Mouse (Mus musculus) MEL (cell line): ENCODE data around the gene Gdf3. TPM values are rescaled to one million over a fixed set of nuclear protein-coding genes. Genes with fewer than 3 reads are reported as not detected.
A peak's percentile ranks its signal among the peaks of the same experiment; 100 is the strongest.

Experiments
- DNase-seq: peaks from one replicate; pipeline ENCODE4 v3.0.0; 2011; ENCODE audit warnings: low read depth, low spot score
- H3K27ac ChIP-seq: 2 replicates; pipeline ENCODE4 v1.5.1; 2012; ENCODE audit warnings: low read depth, mild to moderate bottlenecking, control low read depth, low read length, moderate library complexity; ENCODE audit not compliant: control insufficient read depth
- H3K27me3 ChIP-seq, 2 experiments: fragments of 150-350 bp in 1 of 2; sonication (generic) in 1 of 2; 2 replicates each; pipeline ENCODE4 v1.6.1; 2012; ENCODE audit warnings: low read length in 2 of 2, mild to moderate bottlenecking in 2 of 2, improper control_type of control experiment in 1 of 2, moderate library complexity in 1 of 2; ENCODE audit not compliant: insufficient read depth in 2 of 2, control insufficient read depth in 1 of 2
- H3K36me3 ChIP-seq, 2 experiments: 2 replicates each; pipeline ENCODE4 v1.6.1; 2012 to 2014; ENCODE audit warnings: low read length in 2 of 2, improper control_type of control experiment in 1 of 2, inconsistent platforms in 1 of 2, mild to moderate bottlenecking in 1 of 2; ENCODE audit not compliant: insufficient read depth in 2 of 2, control insufficient read depth in 1 of 2
- H3K4me1 ChIP-seq, 2 experiments: fragments of 150-350 bp in 1 of 2; sonication (generic) in 1 of 2; 2 replicates each; pipeline ENCODE4 v1.6.1; 2012; ENCODE audit warnings: low read length in 2 of 2, improper control_type of control experiment in 1 of 2, mild to moderate bottlenecking in 1 of 2; ENCODE audit not compliant: insufficient read depth in 2 of 2, control insufficient read depth in 1 of 2
- H3K4me3 ChIP-seq, 2 experiments: fragments of 150-350 bp in 1 of 2; sonication (generic) in 1 of 2; 2 replicates each; pipeline ENCODE4 v1.5.1; 2012; ENCODE audit warnings: low read depth in 2 of 2, low read length in 2 of 2, mild to moderate bottlenecking in 2 of 2, moderate library complexity in 2 of 2, control low read depth in 1 of 2, improper control_type of control experiment in 1 of 2; ENCODE audit not compliant: control insufficient read depth in 1 of 2, insufficient read depth in 1 of 2
- H3K79me2 ChIP-seq: 2 replicates; pipeline ENCODE4 v1.6.1; 2012; ENCODE audit warnings: mild to moderate bottlenecking, low read length, moderate library complexity; ENCODE audit not compliant: control insufficient read depth, poor library complexity, insufficient read depth
- H3K9ac ChIP-seq: 2 replicates; pipeline ENCODE4 v1.6.1; 2012; ENCODE audit warnings: low read depth, mild to moderate bottlenecking, control low read depth, low read length, moderate library complexity; ENCODE audit not compliant: control insufficient read depth, poor library complexity, severe bottlenecking
- H3K9me3 ChIP-seq: fragments of 150-350 bp; sonication (generic); replicated peaks from 2 replicates; pipeline ENCODE4 v1.6.1; 2012; ENCODE audit warnings: mild to moderate bottlenecking, low read length, improper control_type of control experiment, moderate library complexity; ENCODE audit not compliant: insufficient read depth
- BHLHE40 ChIP-seq: IDR thresholded peaks from 2 replicates; pipeline ENCODE4 v1.6.1; 2012; ENCODE audit warnings: low read depth, mild to moderate bottlenecking, inconsistent platforms, low read length, improper control_type of control experiment, borderline replicate concordance
- CHD1 ChIP-seq: IDR thresholded peaks from 2 replicates; pipeline ENCODE4 v1.6.1; 2012; ENCODE audit warnings: low read depth, mild to moderate bottlenecking, inconsistent platforms, low read length, improper control_type of control experiment
- E2F4 ChIP-seq: IDR thresholded peaks from 2 replicates; pipeline ENCODE4 v1.6.1; 2011; ENCODE audit warnings: low read depth, low read length, improper control_type of control experiment, borderline replicate concordance
- EP300 ChIP-seq, 2 experiments: IDR thresholded peaks; 2 replicates each; pipeline ENCODE4 v1.6.1; 2011; ENCODE audit warnings: improper control_type of control experiment in 2 of 2, low read length in 2 of 2, low read depth in 1 of 2, mild to moderate bottlenecking in 1 of 2
- ETS1 ChIP-seq: IDR thresholded peaks from 2 replicates; pipeline ENCODE4 v1.6.1; 2012; ENCODE audit warnings: low read depth, mild to moderate bottlenecking, inconsistent platforms, low read length, improper control_type of control experiment, moderate library complexity
- GATA1 ChIP-seq: IDR thresholded peaks from 2 replicates; pipeline ENCODE4 v1.6.1; 2011; ENCODE audit warnings: low read depth, low read length, improper control_type of control experiment
- HCFC1 ChIP-seq: IDR thresholded peaks from 2 replicates; pipeline ENCODE4 v1.6.1; 2012; ENCODE audit warnings: low read depth, mild to moderate bottlenecking, inconsistent platforms, low read length, improper control_type of control experiment, moderate library complexity
- MAX ChIP-seq: IDR thresholded peaks from 2 replicates; pipeline ENCODE4 v1.6.1; 2011; ENCODE audit warnings: low read length, improper control_type of control experiment
- MEF2A ChIP-seq: IDR thresholded peaks from 2 replicates; pipeline ENCODE4 v1.6.1; 2014; ENCODE audit warnings: low read depth, mild to moderate bottlenecking, inconsistent platforms, low read length, improper control_type of control experiment; ENCODE audit not compliant: poor library complexity, insufficient replicate concordance, severe bottlenecking; ENCODE audit errors: extremely low read depth
- MXI1 ChIP-seq: IDR thresholded peaks from 2 replicates; pipeline ENCODE4 v1.6.1; 2011; ENCODE audit warnings: mild to moderate bottlenecking, low read depth, low read length, improper control_type of control experiment
- MYC ChIP-seq: IDR thresholded peaks from 2 replicates; pipeline ENCODE4 v1.6.1; 2011; ENCODE audit warnings: low read depth, mild to moderate bottlenecking, low read length, improper control_type of control experiment, moderate library complexity
- NELFE ChIP-seq: IDR thresholded peaks from 2 replicates; pipeline ENCODE4 v1.6.1; 2011; ENCODE audit warnings: low read depth, low read length, improper control_type of control experiment
- POLR2A ChIP-seq, 2 experiments: IDR thresholded peaks; 2 replicates each; pipeline ENCODE4 v1.6.1; 2011 to 2012; ENCODE audit warnings: low read length in 2 of 2, mild to moderate bottlenecking in 2 of 2, control low read depth in 1 of 2, improper control_type of control experiment in 1 of 2, low read depth in 1 of 2, moderate library complexity in 1 of 2; ENCODE audit not compliant: control insufficient read depth in 1 of 2, insufficient read depth in 1 of 2, poor library complexity in 1 of 2
- POLR2AphosphoS2 ChIP-seq: IDR thresholded peaks from 2 replicates; pipeline ENCODE4 v1.6.1; 2011; ENCODE audit warnings: low read length, improper control_type of control experiment
- RCOR1 ChIP-seq: IDR thresholded peaks from 2 replicates; pipeline ENCODE4 v1.6.1; 2012; ENCODE audit warnings: low read depth, mild to moderate bottlenecking, inconsistent platforms, low read length, improper control_type of control experiment
- SIN3A ChIP-seq: IDR thresholded peaks from 2 replicates; pipeline ENCODE4 v1.6.1; 2012; ENCODE audit warnings: low read length, improper control_type of control experiment, inconsistent platforms
- SMC3 ChIP-seq: IDR thresholded peaks from 2 replicates; pipeline ENCODE4 v1.6.1; 2011; ENCODE audit warnings: low read depth, low read length, improper control_type of control experiment
- TBP ChIP-seq: IDR thresholded peaks from 2 replicates; pipeline ENCODE4 v1.8.0; 2011; ENCODE audit warnings: low read depth, low read length, improper control_type of control experiment
- USF1 ChIP-seq: IDR thresholded peaks from 2 replicates; pipeline ENCODE4 v1.6.1; 2014; ENCODE audit warnings: low read depth, mild to moderate bottlenecking, inconsistent platforms, low read length, improper control_type of control experiment, moderate library complexity
- USF2 ChIP-seq, 2 experiments: IDR thresholded peaks; 2 replicates each; pipeline ENCODE4 v1.6.1; 2011 to 2012; ENCODE audit warnings: improper control_type of control experiment in 2 of 2, low read length in 2 of 2, borderline replicate concordance in 1 of 2, inconsistent platforms in 1 of 2, low read depth in 1 of 2, mild to moderate bottlenecking in 1 of 2; ENCODE audit not compliant: insufficient read depth in 1 of 2
- ZC3H11A ChIP-seq: IDR thresholded peaks from 2 replicates; pipeline ENCODE4 v1.6.1; 2012; ENCODE audit warnings: low read depth, mild to moderate bottlenecking, inconsistent platforms, low read length, improper control_type of control experiment
- polyA plus RNA-seq, 2 experiments: library from polyadenylated mRNA; stranded (reverse) in 1 of 2; unstranded in 1 of 2; fragments of >175 nt in 1 of 2; fragments of >200 nt in 1 of 2; gene quantifications; 2 replicates each; pipeline versions ENCODE4 v1.2.1 to v1.2.4; 2012; ENCODE audit warnings: low replicate concordance in 2 of 2, low read depth in 1 of 2; ENCODE audit not compliant: insufficient read length in 2 of 2, insufficient read depth in 1 of 2, missing spikeins in 1 of 2
- total RNA-seq: library from RNA; depleted of rRNA; stranded (reverse); fragments of 300-350 nt; gene quantifications from 2 replicates; pipeline ENCODE4 v1.2.3, GENCODE M21; 2012

Gene Gdf3
- total and polyA plus RNA-seq, 3 experiments = 42.8 to 50.2 TPM; not detected in 1

- TF ChIP-seq SMC3 = no peak
- peak; percentile 58 for TF ChIP-seq GATA1
- no peak; the same call in 1 of the 2 replicates for TF ChIP-seq ETS1
- TF ChIP-seq ZC3H11A = no peak
- peak; percentile 83 for TF ChIP-seq USF1
- TF ChIP-seq TBP = peak; percentile 62; the same call in 1 of the 2 replicates
- no peak for TF ChIP-seq MEF2A
- peak; percentile 86; the same call in 1 of the 2 replicates for TF ChIP-seq BHLHE40
- TF ChIP-seq MAX = peak; percentile 98
- TF ChIP-seq POLR2A (IDR thresholded peaks at IDR 0.05; ENCODE audit: control insufficient read depth in 1 of 2, insufficient read depth in 1 of 2, low read depth in 1 of 2, low read length in 2 of 2, poor library complexity in 1 of 2) = peak; percentile 22 to 65; a peak in 1 of 4 replicates
- peak; percentile 49 for TF ChIP-seq NELFE
- TF ChIP-seq HCFC1 = 0 out of 2 replicates have a peak, but pooled peaks have one; percentile 9
- peak; percentile 68 for TF ChIP-seq SIN3A
- TF ChIP-seq POLR2AphosphoS2 = no peak
- TF ChIP-seq RCOR1 = no peak
- TF ChIP-seq MXI1 = peak; percentile 77
- peak in 1 of 2 experiments; percentile 21; a peak in 1 of 4 replicates for TF ChIP-seq EP300 (IDR thresholded peaks at IDR 0.05; ENCODE audit: low read depth in 1 of 2, low read length in 2 of 2)
- no peak for TF ChIP-seq CHD1
- TF ChIP-seq USF2 (IDR thresholded peaks at IDR 0.05; ENCODE audit: borderline replicate concordance in 1 of 2, insufficient read depth in 1 of 2, low read depth in 1 of 2, low read length in 2 of 2) = no peak
- TF ChIP-seq MYC = peak; percentile 98
- TF ChIP-seq E2F4 = no peak; the same call in 1 of the 2 replicates
- no peaks in the 10 kb centered on the region for H3K27me3 ChIP-seq
- H3K9ac ChIP-seq = peak overlapping the region; percentile 78
- H3K36me3 ChIP-seq = peaks cover 0 to 15% of the 10 kb centered on the region in 2 experiments; a peak in 3 of 4 replicates
- no peaks in the 10 kb centered on the region for H3K9me3 ChIP-seq
- H3K4me1 ChIP-seq = peaks cover 7 to 17% of the 10 kb centered on the region in 2 experiments
- peak overlapping the region; percentile 66 to 76 for H3K4me3 ChIP-seq
- peak overlapping the region; percentile 86 for H3K27ac ChIP-seq
- peak; percentile 80 for DNase-seq
- peaks cover 24% of the 10 kb centered on the region for H3K79me2 ChIP-seq
Measured at GRCm38 (mm10) chr6:122609377-122609728, 534 bp downstream of the Gdf3 start.
